Comparison of ENCODE assay signal across 8 mouse cellular contexts in genomic region chr16:8829564-8830359, GRCm38 (mm10). TPM values are rescaled to one million over a fixed set of nuclear protein-coding genes. Genes with fewer than 3 reads are reported as not detected.
DNase-seq lines count a peak whose midpoint lies in the region; ATAC-seq lines count a peak whose summit lies in the region.

TSS of gene 1810013L24Rik (plus strand) at chr16:8830100.

- peaks cover 22% of the 10 kb centered on the region for H3K4me1 ChIP-seq in lung, embryonic 16.5 days (replicated peaks; ENCODE audit: control insufficient read depth, insufficient read depth, low read length)

- H3K9ac ChIP-seq in lung, embryonic 16.5 days (ENCODE audit: low read length) = peak within 1 kb of the TSS; percentile 100

- no peaks in the 10 kb centered on the region for H3K36me3 ChIP-seq in lung, embryonic 16.5 days (ENCODE audit: control insufficient read depth, insufficient read depth, low read length)

- H3K4me2 ChIP-seq in lung, embryonic 16.5 days (ENCODE audit: low read depth, low read length) = peak within 1 kb of the TSS; percentile 91

- H3K27ac ChIP-seq in lung, embryonic 16.5 days (ENCODE audit: low read length) = peak within 1 kb of the TSS; percentile 96

- no peaks in the 10 kb centered on the region for H3K27me3 ChIP-seq in lung, embryonic 16.5 days (ENCODE audit: control insufficient read depth, insufficient read depth, low read depth, low read length)

- H3K4me3 ChIP-seq in lung, embryonic 16.5 days (ENCODE audit: low read length) = peak within 1 kb of the TSS; percentile 100

- DNase-seq in MEL-GATA-1-ER (ENCODE audit: extremely low read depth, low read depth) = peak; percentile 99
- DNase-seq in cerebellum, adult 8-10 months = peak; percentile 96
- peak; percentile 98 for DNase-seq in forelimb bud, embryonic 11.5 days (ENCODE audit: low read depth, low spot score)
- DNase-seq in layer of hippocampus, adult 9-10 months (ENCODE audit: low spot score) = peak; percentile 94
- peak; percentile 87 for DNase-seq in ovary, postnatal 10 days (ENCODE audit: low spot score)
- peak; percentile 95 to 98 for DNase-seq in thymus, postnatal 10 days (ENCODE audit: low spot score in 2 of 2)

- H3K9me3 ChIP-seq in lung, embryonic 16.5 days (ENCODE audit: control insufficient read depth, low read length) = no peaks in the 10 kb centered on the region

- peak; percentile 94 for ATAC-seq in hematopoietic stem cell, adult 5-6 weeks (replicated peaks in 1 of 2; ENCODE audit: insufficient read depth in 1 of 2, low FRiP score in 2 of 2, low TSS enrichment in 1 of 2, low read depth in 1 of 2, poor library complexity in 2 of 2, severe bottlenecking in 2 of 2)
- ATAC-seq in lung, embryonic 16.5 days (ENCODE audit: low read depth) = peak; percentile 96

- under 1% methylated on average over 66 of the region's 80 CpGs for WGBS in lung, embryonic 16.5 days

RNA-seq across cellular contexts. Expression of gene 1810013L24Rik, which starts in this region (rescaled TPM):
- 72.4 and 84.2 TPM in 2 replicates for total RNA-seq in hematopoietic stem cell, adult 5-6 weeks (2017)
- polyA plus RNA-seq in lung, embryonic 16.5 days (2015; fragmentation: Nextera tagmentation; extraction: Ambion mirVana) = 16.0 and 17.9 TPM in 2 replicates

Comparison
In these comparisons a context has a peak if more than half of its experiments do, and no peak if none do; other contexts are left out.
1. Peak in every context shown above with its lines: DNase-seq, ATAC-seq, H3K4me3 ChIP-seq and H3K27ac ChIP-seq.